Mouse (Mus musculus) ZHBTc4 (cell line): ENCODE data around the gene Mettl1.
A peak's percentile ranks its signal among the peaks of the same experiment; 100 is the strongest.

Source experiments
- DNase-seq: peaks from one replicate; pipeline ENCODE4 v3.0.0-alpha.2; 2011; ENCODE audit warnings: low read depth, low spot score

The Mettl1 gene

GRCm38 (mm10) chr10:127083915-127084306, 42.7 kb downstream of the Mettl1 start:
- DNase-seq = no peak

GRCm38 (mm10) chr10:127085052-127085451, 43.8 kb downstream of the Mettl1 start:
- no peak for DNase-seq

GRCm38 (mm10) chr10:127085633-127086032, 44.4 kb downstream of the Mettl1 start:
- DNase-seq = no peak

GRCm38 (mm10) chr10:127090560-127091411, 49.6 kb downstream of the Mettl1 start:
- peak; percentile 69 for DNase-seq

GRCm38 (mm10) chr10:127091507-127092396, 50.5 kb downstream of the Mettl1 start:
- no peak for DNase-seq

- no peak for DNase-seq
Measured at GRCm38 (mm10) chr10:127092742-127093141, 51.5 kb downstream of the Mettl1 start.

- DNase-seq = no peak
Measured at GRCm38 (mm10) chr10:127094382-127094802, 53.2 kb downstream of the Mettl1 start.
